Mouse (Mus musculus) bone marrow macrophage, adult 2 months (primary cell): ENCODE data around the gene Osbpl11. TPM values are rescaled to one million over a fixed set of nuclear protein-coding genes. Genes with fewer than 3 reads are reported as not detected.
A peak's percentile ranks its signal among the peaks of the same experiment; 100 is the strongest.

Experiments
- H3K27ac ChIP-seq: 2 replicates; pipeline ENCODE4 v1.5.1; 2012; ENCODE audit warnings: low read depth, low read length; ENCODE audit not compliant: insufficient read depth
- H3K4me1 ChIP-seq: 2 replicates; pipeline ENCODE4 v1.6.1; 2012; ENCODE audit warnings: low read length; ENCODE audit not compliant: control insufficient read depth, insufficient read depth
- H3K4me3 ChIP-seq: 2 replicates; pipeline ENCODE4 v1.5.1; 2012; ENCODE audit warnings: mild to moderate bottlenecking, low read length, moderate library complexity; ENCODE audit not compliant: insufficient read depth
- CTCF ChIP-seq: IDR thresholded peaks from 2 replicates; pipeline ENCODE4 v1.5.1; 2012; ENCODE audit warnings: low read depth, mild to moderate bottlenecking, low read length, moderate library complexity
- POLR2A ChIP-seq: IDR thresholded peaks from 2 replicates; pipeline ENCODE4 v1.6.1; 2012; ENCODE audit warnings: mild to moderate bottlenecking, low read depth, low read length, borderline replicate concordance
- polyA plus RNA-seq: library from polyadenylated mRNA; stranded (reverse); fragments of >200 nt; gene quantifications from 2 replicates; pipeline ENCODE4 v1.2.4, GENCODE M21; 2012; ENCODE audit not compliant: missing spikeins, insufficient read depth, insufficient read length

The Osbpl11 gene
- polyA plus RNA-seq, 1 experiment = 49.1 TPM

GRCm38 (mm10) chr16:33259824-33260223 is 75.0 kb downstream of the Osbpl11 start:
- Histone ChIP-seq H3K4me3 (no peak overlapping the region), H3K27ac (no peak overlapping the region), H3K4me1 (peaks cover 29% of the 10 kb centered on the region)
- no peak for TF ChIP-seq CTCF
- TF ChIP-seq POLR2A = no peak

GRCm38 (mm10) chr16:33260825-33261224 is 76.0 kb downstream of the Osbpl11 start:
- peak overlapping the region; percentile 62 for H3K27ac ChIP-seq

GRCm38 (mm10) chr16:33261584-33262061 is 76.8 kb downstream of the Osbpl11 start:
- Histone ChIP-seq H3K27ac (peak overlapping the region; percentile 62), H3K4me3 (no peak overlapping the region), H3K4me1 (peaks cover 26% of the 10 kb centered on the region)
- TF ChIP-seq CTCF (no peak), POLR2A (no peak)

More at GRCm38 (mm10) chr16:33260825-33261224, 76.0 kb downstream of the Osbpl11 start:
- no peak for TF ChIP-seq CTCF
- TF ChIP-seq POLR2A = no peak
- peaks cover 26% of the 10 kb centered on the region for H3K4me1 ChIP-seq
- H3K4me3 ChIP-seq = no peak overlapping the region

- no peak for TF ChIP-seq CTCF
- TF ChIP-seq POLR2A = no peak
- H3K27ac ChIP-seq = peak overlapping the region; percentile 62
- H3K4me1 ChIP-seq = peaks cover 26% of the 10 kb centered on the region
- H3K4me3 ChIP-seq = no peak overlapping the region
Observed at GRCm38 (mm10) chr16:33262096-33262495, 77.2 kb downstream of the Osbpl11 start.

GRCm38 (mm10) chr16:33267616-33268253 is 82.9 kb downstream of the Osbpl11 start:
- no peak overlapping the region for H3K27ac ChIP-seq
- no peak overlapping the region for H3K4me3 ChIP-seq
- peaks cover 10% of the 10 kb centered on the region; the same call in 1 of the 2 replicates for H3K4me1 ChIP-seq
- TF ChIP-seq POLR2A (no peak), CTCF (no peak)

GRCm38 (mm10) chr16:33271824-33272223 is 87.0 kb downstream of the Osbpl11 start:
- H3K27ac ChIP-seq = no peak overlapping the region
- peaks cover 6% of the 10 kb centered on the region; the same call in 1 of the 2 replicates for H3K4me1 ChIP-seq
- TF ChIP-seq CTCF (no peak), POLR2A (no peak)
- no peak overlapping the region for H3K4me3 ChIP-seq

GRCm38 (mm10) chr16:33283079-33283478 is 98.2 kb downstream of the Osbpl11 start:
- Histone ChIP-seq H3K4me3 (no peak overlapping the region), H3K27ac (no peak overlapping the region), H3K4me1 (peaks cover 9% of the 10 kb centered on the region)
- TF ChIP-seq POLR2A (no peak), CTCF (no peak)

GRCm38 (mm10) chr16:33288536-33288935 is 103.7 kb downstream of the Osbpl11 start:
- TF ChIP-seq CTCF (no peak), POLR2A (no peak)
- H3K4me3 ChIP-seq = no peak overlapping the region

GRCm38 (mm10) chr16:33289981-33290380 is 105.1 kb downstream of the Osbpl11 start:
- TF ChIP-seq CTCF (no peak), POLR2A (no peak)
- Histone ChIP-seq H3K27ac (no peak overlapping the region), H3K4me1 (no peaks in the 10 kb centered on the region), H3K4me3 (no peak overlapping the region)

More at GRCm38 (mm10) chr16:33288536-33288935, 103.7 kb downstream of the Osbpl11 start:
- H3K4me1 ChIP-seq = no peaks in the 10 kb centered on the region
- no peak overlapping the region for H3K27ac ChIP-seq

- H3K4me1 ChIP-seq = no peaks in the 10 kb centered on the region
- no peak for TF ChIP-seq POLR2A
- no peak for TF ChIP-seq CTCF
Observed at GRCm38 (mm10) chr16:33292241-33292640, 107.4 kb downstream of the Osbpl11 start.

More at GRCm38 (mm10) chr16:33292241-33292640, 107.4 kb downstream of the Osbpl11 start:
- Histone ChIP-seq H3K4me3 (no peak overlapping the region), H3K27ac (no peak overlapping the region)

Other genes starting within 250 kb of the Osbpl11 start
- 0.15 and 0.86 TPM in 2 replicates for gene Iqcg, start 128.9 kb upstream of the Osbpl11 start, polyA plus RNA-seq
- 1,252 and 1,407 TPM in 2 replicates for gene Rpl35a, start 128.6 kb upstream of the Osbpl11 start, polyA plus RNA-seq
- 4.4 and 4.6 TPM in 2 replicates for gene Lmln, start 122.5 kb upstream of the Osbpl11 start, polyA plus RNA-seq
- gene Snx4, start 66.4 kb downstream of the Osbpl11 start, polyA plus RNA-seq = 63.4 and 65.9 TPM in 2 replicates
- 31.9 and 34.3 TPM in 2 replicates for gene Zfp148, start 195.8 kb downstream of the Osbpl11 start, polyA plus RNA-seq